Mouse (Mus musculus): ENCODE measurements around the gene Mael.
A peak's percentile ranks its signal among the peaks of the same experiment; 100 is the strongest.

Gene Mael

GRCm38 (mm10) chr1:166153351-166154120, 85.0 kb downstream of the Mael start:
- DNase-seq (ENCODE audit: low spot score), result peak; percentile 90

GRCm38 (mm10) chr1:166152034-166152433, 86.5 kb downstream of the Mael start:
- DNase-seq (ENCODE audit: low spot score), result no peak

DNA sequence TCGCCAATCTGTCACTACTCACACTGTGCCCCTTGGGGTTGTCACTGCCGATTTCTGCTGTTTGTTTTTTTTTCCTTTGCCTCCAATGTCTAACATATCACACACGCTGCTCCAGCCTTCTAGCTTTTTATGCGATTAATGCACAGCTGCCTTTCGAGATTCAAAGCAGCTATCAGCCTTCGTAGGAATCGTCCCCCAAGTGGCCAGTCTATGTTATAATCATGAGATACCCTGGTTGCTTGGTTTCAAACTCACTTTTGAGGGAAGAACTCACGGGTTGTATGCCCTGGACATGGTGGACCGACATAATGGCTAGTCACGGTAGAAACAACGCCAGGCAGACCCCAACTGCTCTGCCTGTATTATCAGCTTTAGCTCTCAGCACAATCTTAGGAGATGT, 87.2 kb downstream of the Mael start:
- no peak for DNase-seq (ENCODE audit: low spot score)
